Mouse (Mus musculus): ENCODE measurements at regions not wholly inside any gene's neighbourhood (a gene's known extent, or its start where the extent isn't known, plus 50 kb on each side); places are given as distances from the start of the nearest gene placed in this dataset.

- no peak for TF ChIP-seq POLR2A (IDR thresholded peaks at IDR 0.05; ENCODE audit: borderline replicate concordance, low read depth, low read length)
- TF ChIP-seq CTCF (IDR thresholded peaks at IDR 0.05; ENCODE audit: low read depth, low read length) = no peak
- no peak overlapping the region for H3K4me3 ChIP-seq (ENCODE audit: insufficient read depth, low read length)
- H3K4me1 ChIP-seq (ENCODE audit: control insufficient read depth, insufficient read depth, low read length) = no peaks in the 10 kb centered on the region
- H3K27ac ChIP-seq (ENCODE audit: insufficient read depth, low read depth, low read length) = no peak overlapping the region
These were observed 164.5 kb downstream of the Gm765 start for GRCm38 (mm10) chr6:98178005-98178404.

GRCm38 (mm10) chr6:98149043-98149813 lies 193.3 kb downstream of the Gm765 start:
- no peaks in the 10 kb centered on the region for H3K4me1 ChIP-seq (ENCODE audit: control insufficient read depth, insufficient read depth, low read length)
- no peak for TF ChIP-seq POLR2A (IDR thresholded peaks at IDR 0.05; ENCODE audit: borderline replicate concordance, low read depth, low read length)
- TF ChIP-seq CTCF (IDR thresholded peaks at IDR 0.05; ENCODE audit: low read depth, low read length) = no peak
- no peak overlapping the region for H3K27ac ChIP-seq (ENCODE audit: insufficient read depth, low read depth, low read length)
- H3K4me3 ChIP-seq (ENCODE audit: insufficient read depth, low read length) = no peak overlapping the region

- TF ChIP-seq POLR2A (IDR thresholded peaks at IDR 0.05; ENCODE audit: borderline replicate concordance, low read depth, low read length) (no peak), CTCF (IDR thresholded peaks at IDR 0.05; ENCODE audit: low read depth, low read length) (no peak)
- no peak overlapping the region for H3K27ac ChIP-seq (ENCODE audit: insufficient read depth, low read depth, low read length)
- no peaks in the 10 kb centered on the region for H3K4me1 ChIP-seq (ENCODE audit: control insufficient read depth, insufficient read depth, low read length)
- no peak overlapping the region for H3K4me3 ChIP-seq (ENCODE audit: insufficient read depth, low read length)
These were observed 194.7 kb downstream of the Gm765 start for GRCm38 (mm10) chr6:98147855-98148254.

- TF ChIP-seq CTCF (IDR thresholded peaks at IDR 0.05; ENCODE audit: low read depth, low read length) (no peak), POLR2A (IDR thresholded peaks at IDR 0.05; ENCODE audit: borderline replicate concordance, low read depth, low read length) (no peak)
These were observed 209.6 kb downstream of the Gm765 start for GRCm38 (mm10) chr6:98132931-98133330.

GRCm38 (mm10) chr6:98125434-98125833 lies 217.1 kb downstream of the Gm765 start:
- no peak for TF ChIP-seq CTCF (IDR thresholded peaks at IDR 0.05; ENCODE audit: low read depth, low read length)
- TF ChIP-seq POLR2A (IDR thresholded peaks at IDR 0.05; ENCODE audit: borderline replicate concordance, low read depth, low read length) = no peak

More at GRCm38 (mm10) chr6:98132931-98133330, 209.6 kb downstream of the Gm765 start:
- Histone ChIP-seq H3K27ac (ENCODE audit: insufficient read depth, low read depth, low read length) (no peak overlapping the region), H3K4me1 (ENCODE audit: control insufficient read depth, insufficient read depth, low read length) (peaks cover 2% of the 10 kb centered on the region; the same call in 1 of the 2 replicates), H3K4me3 (ENCODE audit: insufficient read depth, low read length) (no peak overlapping the region)

GRCm38 (mm10) chr6:98118355-98119150 lies 224.0 kb downstream of the Gm765 start:
- H3K4me3 ChIP-seq (ENCODE audit: insufficient read depth, low read length) = no peak overlapping the region
- TF ChIP-seq CTCF (IDR thresholded peaks at IDR 0.05; ENCODE audit: low read depth, low read length) (no peak), POLR2A (IDR thresholded peaks at IDR 0.05; ENCODE audit: borderline replicate concordance, low read depth, low read length) (no peak)
- no peaks in the 10 kb centered on the region for H3K4me1 ChIP-seq (ENCODE audit: control insufficient read depth, insufficient read depth, low read length)
- H3K27ac ChIP-seq (ENCODE audit: insufficient read depth, low read depth, low read length) = no peak overlapping the region

More at GRCm38 (mm10) chr6:98125434-98125833, 217.1 kb downstream of the Gm765 start:
- Histone ChIP-seq H3K27ac (ENCODE audit: insufficient read depth, low read depth, low read length) (no peak overlapping the region), H3K4me1 (ENCODE audit: control insufficient read depth, insufficient read depth, low read length) (peaks cover under 1% of the 10 kb centered on the region; the same call in 1 of the 2 replicates), H3K4me3 (ENCODE audit: insufficient read depth, low read length) (no peak overlapping the region)

- Histone ChIP-seq H3K4me3 (ENCODE audit: insufficient read depth, low read length) (no peak overlapping the region), H3K4me1 (ENCODE audit: control insufficient read depth, insufficient read depth, low read length) (no peaks in the 10 kb centered on the region), H3K27ac (ENCODE audit: insufficient read depth, low read depth, low read length) (no peak overlapping the region)
- TF ChIP-seq POLR2A (IDR thresholded peaks at IDR 0.05; ENCODE audit: borderline replicate concordance, low read depth, low read length) = no peak
- no peak for TF ChIP-seq CTCF (IDR thresholded peaks at IDR 0.05; ENCODE audit: low read depth, low read length)
These were observed 228.0 kb downstream of the Gm765 start for GRCm38 (mm10) chr6:98114327-98115134.

GRCm38 (mm10) chr6:98113708-98114107 lies 228.8 kb downstream of the Gm765 start:
- TF ChIP-seq POLR2A (IDR thresholded peaks at IDR 0.05; ENCODE audit: borderline replicate concordance, low read depth, low read length) (no peak), CTCF (IDR thresholded peaks at IDR 0.05; ENCODE audit: low read depth, low read length) (no peak)

GRCm38 (mm10) chr6:98112495-98113115 lies 229.9 kb downstream of the Gm765 start:
- TF ChIP-seq POLR2A (IDR thresholded peaks at IDR 0.05; ENCODE audit: borderline replicate concordance, low read depth, low read length) = no peak
- TF ChIP-seq CTCF (IDR thresholded peaks at IDR 0.05; ENCODE audit: low read depth, low read length) = no peak
- H3K4me3 ChIP-seq (ENCODE audit: insufficient read depth, low read length) = no peak overlapping the region
- H3K27ac ChIP-seq (ENCODE audit: insufficient read depth, low read depth, low read length) = no peak overlapping the region
- H3K4me1 ChIP-seq (ENCODE audit: control insufficient read depth, insufficient read depth, low read length) = no peaks in the 10 kb centered on the region

More at GRCm38 (mm10) chr6:98113708-98114107, 228.8 kb downstream of the Gm765 start:
- Histone ChIP-seq H3K27ac (ENCODE audit: insufficient read depth, low read depth, low read length) (no peak overlapping the region), H3K4me3 (ENCODE audit: insufficient read depth, low read length) (no peak overlapping the region), H3K4me1 (ENCODE audit: control insufficient read depth, insufficient read depth, low read length) (no peaks in the 10 kb centered on the region)

All from bone marrow macrophage, adult 2 months (primary cell).